Mouse (Mus musculus): ENCODE results near the gene Zfp60.
A peak's percentile ranks its signal among the peaks of the same experiment; 100 is the strongest.

Zfp60 gene

DNA sequence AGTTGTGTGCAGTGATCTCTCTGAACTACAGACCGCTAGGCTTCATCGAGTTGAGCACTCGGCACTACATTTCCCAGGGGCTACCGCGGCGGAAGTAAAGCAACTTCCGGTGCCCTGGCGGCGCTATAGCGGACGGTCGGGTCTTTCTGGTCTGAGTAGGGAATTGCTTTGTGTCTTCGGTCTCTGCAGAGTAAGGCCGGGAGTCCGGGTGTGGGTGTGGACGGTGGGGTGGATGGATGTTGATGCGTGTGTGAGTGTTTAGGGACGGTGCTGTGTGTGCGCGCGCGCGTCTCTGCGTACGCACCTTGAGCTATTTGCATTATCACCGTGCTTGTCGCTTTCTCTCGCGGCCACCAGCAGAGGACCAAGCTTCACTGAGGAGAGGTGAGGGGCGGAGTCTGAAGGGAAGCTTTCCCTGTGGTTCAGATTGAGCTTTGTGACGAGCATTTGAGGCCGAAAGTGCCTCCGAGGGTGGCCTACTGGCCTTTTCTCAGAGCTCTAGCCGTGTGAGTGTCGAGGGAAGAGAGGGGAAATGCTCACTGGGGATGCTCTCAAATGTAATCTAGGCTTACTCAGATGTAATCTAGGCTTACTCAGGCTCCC lies at the start of gene Zfp60:
Zfp60 (plus strand) TSS at position 109 of the 603 bp plus-strand sequence.
- peak; percentile 74 for DNase-seq (ENCODE audit: low spot score)

GRCm38 (mm10) chr7:27683218-27683617 lies 48.0 kb upstream of the Zfp60 start:
- no peak for DNase-seq (ENCODE audit: low spot score)

DNA sequence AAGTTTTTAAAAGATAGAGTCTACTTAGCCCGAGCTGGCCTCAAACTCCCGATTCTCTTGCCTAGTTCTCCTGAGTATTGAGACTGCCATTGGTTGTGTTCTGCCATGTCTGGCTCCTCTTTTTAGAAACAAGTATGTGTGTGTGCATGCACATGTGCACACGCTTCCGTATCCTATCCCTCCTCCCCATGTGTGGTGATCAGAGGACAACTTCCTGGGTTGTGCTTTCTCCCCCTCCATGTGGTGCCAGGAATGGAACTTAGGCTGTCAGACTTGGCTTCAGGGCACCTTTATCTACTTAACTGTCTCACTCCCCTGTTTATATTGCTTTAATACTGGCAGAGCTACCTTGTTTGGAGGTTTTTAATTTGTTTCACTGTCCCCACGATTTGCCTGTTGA lies 46.0 kb upstream of the Zfp60 start:
- DNase-seq (ENCODE audit: low spot score): no peak

- peak; percentile 37 for DNase-seq (ENCODE audit: low spot score)
Measured at GRCm38 (mm10) chr7:27685681-27686080, 45.5 kb upstream of the Zfp60 start.

DNA sequence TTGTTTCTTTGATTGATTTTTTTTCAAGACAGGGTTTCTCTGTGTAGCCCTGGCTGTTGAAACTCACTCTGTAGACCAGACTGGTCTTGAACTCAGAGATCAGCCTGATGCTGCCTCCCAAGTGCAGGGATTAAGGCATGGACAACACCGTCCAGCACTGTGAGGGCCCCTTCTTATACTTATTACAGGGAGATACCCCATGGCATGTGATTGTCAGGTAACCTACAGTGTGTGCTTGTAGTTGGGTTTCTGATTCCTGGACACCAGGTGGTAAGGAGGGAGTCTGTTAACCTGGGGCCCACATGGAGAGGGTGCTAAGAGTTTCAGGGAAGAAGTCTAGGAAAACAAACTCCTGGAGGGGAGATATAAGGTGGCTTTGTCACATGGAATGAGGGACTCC lies 44.1 kb upstream of the Zfp60 start:
- no peak for DNase-seq (ENCODE audit: low spot score)

GRCm38 (mm10) chr7:27687836-27688235 lies 43.4 kb upstream of the Zfp60 start:
- DNase-seq (ENCODE audit: low spot score): no peak

- no peak for DNase-seq (ENCODE audit: low spot score)
Measured at GRCm38 (mm10) chr7:27688246-27688788, 42.9 kb upstream of the Zfp60 start.

- DNase-seq (ENCODE audit: low spot score): peak; percentile 92
Measured at GRCm38 (mm10) chr7:27688815-27689612, 42.2 kb upstream of the Zfp60 start, which contains the start of gene Zfp607b. Gene Zfp607b (plus strand): TSS chr7:27689340.

DNA sequence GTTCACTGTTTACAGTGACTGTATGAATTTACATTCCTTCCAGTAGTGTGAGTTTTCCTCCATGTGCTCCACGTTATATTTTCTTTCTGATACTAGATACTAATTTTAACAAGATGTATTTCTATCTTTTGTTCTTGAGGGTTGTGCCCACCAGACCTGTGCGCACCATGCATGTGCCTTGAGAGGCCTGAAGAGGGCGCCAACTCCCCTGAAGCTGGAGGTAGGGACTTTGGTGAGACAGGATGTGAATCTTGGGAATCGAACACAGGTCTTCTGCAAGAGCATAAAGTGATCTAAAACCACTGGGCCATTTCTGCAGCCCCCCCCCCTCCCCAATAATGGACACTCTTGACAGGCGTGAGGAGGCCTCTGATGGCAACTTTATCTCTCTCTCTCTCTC lies 40.1 kb upstream of the Zfp60 start:
- DNase-seq (ENCODE audit: low spot score): peak; percentile 45

- DNase-seq (ENCODE audit: low spot score): no peak
Measured at GRCm38 (mm10) chr7:27696711-27697110, 34.5 kb upstream of the Zfp60 start.

DNA sequence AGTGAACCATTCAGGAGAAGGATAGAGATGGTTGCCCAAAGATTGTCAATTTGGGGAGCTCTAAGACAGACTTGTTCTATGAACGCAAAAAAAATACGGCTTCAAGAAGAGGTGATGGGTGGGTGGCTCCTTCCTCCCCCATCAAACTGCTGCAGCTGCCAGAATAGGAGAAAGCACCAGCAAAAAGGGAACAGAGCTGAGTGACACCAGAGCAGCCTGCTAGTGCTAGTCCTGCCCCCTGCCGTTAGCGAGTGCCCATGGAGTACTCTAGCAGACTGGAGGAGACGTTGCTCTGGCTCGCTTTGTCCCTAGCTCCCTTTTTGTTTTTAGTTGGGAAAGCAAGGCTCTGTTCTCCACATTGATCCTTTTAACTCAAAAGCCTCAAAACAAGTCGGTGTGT lies 20.8 kb upstream of the Zfp60 start:
- no peak for DNase-seq (ENCODE audit: low spot score)

- no peak for DNase-seq (ENCODE audit: low spot score)
Measured at GRCm38 (mm10) chr7:27721951-27722350, 9.2 kb upstream of the Zfp60 start.

DNA sequence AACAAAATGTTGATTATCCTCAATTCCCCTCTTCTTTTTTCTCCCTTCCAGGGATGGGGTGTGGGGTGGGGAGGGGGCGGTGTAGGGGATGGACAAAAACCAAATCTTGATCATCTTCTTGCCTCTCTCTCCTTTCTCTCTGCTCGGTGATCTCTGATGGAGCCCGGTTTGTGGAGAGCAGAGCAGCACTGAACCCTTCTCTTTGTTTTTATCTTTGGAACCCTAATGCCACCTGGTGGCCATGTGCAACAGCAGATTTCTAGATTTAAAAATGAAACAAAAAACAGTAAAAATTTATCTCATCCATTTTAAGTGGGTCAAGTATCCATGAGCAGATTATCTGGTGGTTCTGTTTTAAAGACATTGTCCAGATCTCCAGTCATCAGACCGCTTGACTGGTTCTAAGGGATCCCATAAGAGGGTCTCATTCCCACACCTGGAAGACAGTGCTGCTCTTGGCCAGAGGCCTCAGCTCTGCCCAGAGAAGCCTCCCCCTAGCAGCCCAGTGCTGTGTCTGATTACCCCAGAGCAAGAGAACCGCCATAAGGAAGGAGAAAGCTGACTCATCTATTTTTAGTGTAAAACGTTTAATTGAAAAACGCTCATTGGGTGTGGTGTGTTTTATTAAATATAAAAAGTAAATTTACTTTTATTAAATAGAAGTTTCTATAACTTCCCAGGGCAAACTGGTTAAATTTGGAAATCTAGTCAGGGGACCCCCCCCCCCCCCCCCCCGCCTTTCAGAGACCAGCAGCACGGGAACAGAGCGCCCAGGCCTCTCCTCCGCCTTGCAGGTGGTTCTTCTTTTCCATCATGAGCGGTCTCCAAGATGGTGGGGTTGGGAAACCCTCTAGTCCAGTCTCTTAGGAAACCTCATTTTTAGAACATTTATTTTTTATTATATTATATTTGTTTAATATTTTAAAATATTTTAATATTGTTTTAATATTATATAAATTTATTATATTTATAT lies 5.3 kb upstream of the Zfp60 start:
- peak; percentile 56 for DNase-seq (ENCODE audit: low spot score)

DNA sequence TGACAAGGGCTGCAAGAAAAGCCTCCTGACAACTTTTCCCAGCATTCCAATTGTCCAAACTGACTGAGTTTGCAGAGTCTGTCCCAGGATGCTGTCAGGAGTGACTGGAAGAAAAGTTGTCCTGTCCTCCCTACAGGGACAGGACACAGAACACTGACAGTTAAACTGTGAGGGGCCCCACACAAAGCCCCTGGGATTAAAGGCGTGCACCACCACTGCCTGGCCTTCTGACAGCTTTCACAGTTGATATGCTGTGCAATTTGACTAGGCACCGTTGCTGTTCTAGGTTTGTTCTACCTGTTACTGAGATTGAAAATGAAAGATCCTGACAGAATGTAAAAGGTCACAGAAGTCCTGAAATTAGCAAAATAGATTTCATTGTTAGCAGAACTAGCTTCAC lies 3.7 kb upstream of the Zfp60 start:
- DNase-seq (ENCODE audit: low spot score): no peak

DNA sequence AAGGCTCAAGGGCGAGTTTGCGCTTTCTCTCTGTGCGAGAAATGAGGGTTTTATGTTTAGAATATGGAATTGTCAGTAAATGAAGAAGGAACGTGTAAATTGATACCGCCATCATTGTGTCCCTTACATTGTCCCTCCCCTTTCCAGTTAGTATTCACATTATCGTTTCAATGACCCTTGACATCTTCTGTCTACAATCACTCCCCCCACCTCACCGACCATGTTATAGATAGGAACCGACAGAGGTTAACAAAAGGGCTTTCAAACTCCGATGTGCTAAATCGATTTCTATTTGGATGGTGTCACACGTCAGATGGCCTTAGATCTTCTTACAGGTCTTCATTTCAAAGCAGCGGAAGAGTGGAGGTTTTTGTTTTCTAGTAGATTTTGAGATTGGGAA lies 757 bp downstream of the Zfp60 start:
- DNase-seq (ENCODE audit: low spot score): no peak

GRCm38 (mm10) chr7:27732508-27732907 lies 1.3 kb downstream of the Zfp60 start:
- DNase-seq (ENCODE audit: low spot score): no peak

DNA sequence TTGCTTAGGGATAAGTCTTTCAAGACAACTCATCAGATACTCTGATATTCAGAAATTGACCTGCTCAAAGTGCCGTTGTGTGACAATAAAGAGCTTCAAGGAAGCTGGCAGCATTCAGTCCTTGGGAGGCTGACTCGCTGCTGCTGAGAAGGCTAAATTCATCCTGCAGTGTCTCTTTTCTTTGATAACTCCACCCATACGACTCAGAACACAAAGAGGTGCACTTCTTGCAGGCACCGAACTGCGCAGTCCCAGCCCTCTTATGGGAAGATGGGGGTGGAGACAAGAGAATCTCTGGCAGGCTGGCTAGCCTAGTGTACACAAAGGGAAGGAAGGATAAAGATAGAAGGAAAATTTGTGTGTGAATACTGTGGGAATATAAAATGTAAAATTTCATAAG lies 4.3 kb downstream of the Zfp60 start:
- DNase-seq (ENCODE audit: low spot score): no peak

- DNase-seq (ENCODE audit: low spot score): no peak
Measured at GRCm38 (mm10) chr7:27756351-27757047, 25.3 kb downstream of the Zfp60 start.

GRCm38 (mm10) chr7:27757048-27757375 lies 25.8 kb downstream of the Zfp60 start:
- no peak for DNase-seq (ENCODE audit: low spot score)

DNA sequence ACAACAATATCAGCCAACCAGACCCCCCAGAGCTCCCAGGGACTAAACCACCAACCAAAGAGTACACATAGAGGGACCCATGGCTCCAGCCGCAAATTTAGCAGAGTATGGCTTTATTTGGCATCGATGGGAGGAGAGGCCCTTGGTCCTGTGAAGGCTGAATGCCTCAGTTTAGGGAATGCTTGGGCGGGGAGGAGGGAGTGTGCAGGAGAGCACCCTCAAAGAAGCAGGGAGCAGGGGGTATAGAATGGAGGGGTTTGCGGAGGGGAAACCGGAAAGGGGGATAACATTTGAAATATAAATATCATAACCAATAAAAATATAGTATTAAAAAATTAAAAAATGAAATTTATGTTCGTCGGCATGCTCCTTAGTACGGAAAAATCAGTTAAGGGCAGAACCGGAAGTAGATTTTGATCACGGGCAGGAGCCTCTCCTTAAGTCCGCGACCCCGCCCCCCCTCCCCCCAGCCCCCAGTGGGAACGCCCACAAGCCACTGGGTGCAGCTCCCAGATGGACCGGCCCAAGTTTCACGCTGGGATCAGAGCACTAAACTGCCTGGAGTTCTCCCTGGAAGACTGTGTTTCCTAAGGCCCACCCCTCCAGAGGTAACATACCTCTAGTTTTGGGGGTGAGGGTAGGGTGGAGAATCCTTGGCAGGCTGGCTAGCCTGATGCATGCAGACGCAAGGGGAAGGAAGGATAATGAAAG lies 34.1 kb downstream of the Zfp60 start:
- no peak for DNase-seq (ENCODE audit: low spot score)

- DNase-seq (ENCODE audit: low spot score): no peak
Measured at GRCm38 (mm10) chr7:27789306-27789705, 58.1 kb downstream of the Zfp60 start.
